Mouse (Mus musculus) activated CD4-positive, CD25-positive, alpha-beta regulatory T cell, adult 4 months (primary cell): ENCODE measurements at regions not wholly inside any gene's neighbourhood (a gene's known extent, or its start where the extent isn't known, plus 50 kb on each side); places are given as distances from the start of the nearest gene placed in this dataset.

ENCODE experiments used
- ATAC-seq: one replicate; pipeline ENCODE4 v1.8.0; 2017

DNA sequence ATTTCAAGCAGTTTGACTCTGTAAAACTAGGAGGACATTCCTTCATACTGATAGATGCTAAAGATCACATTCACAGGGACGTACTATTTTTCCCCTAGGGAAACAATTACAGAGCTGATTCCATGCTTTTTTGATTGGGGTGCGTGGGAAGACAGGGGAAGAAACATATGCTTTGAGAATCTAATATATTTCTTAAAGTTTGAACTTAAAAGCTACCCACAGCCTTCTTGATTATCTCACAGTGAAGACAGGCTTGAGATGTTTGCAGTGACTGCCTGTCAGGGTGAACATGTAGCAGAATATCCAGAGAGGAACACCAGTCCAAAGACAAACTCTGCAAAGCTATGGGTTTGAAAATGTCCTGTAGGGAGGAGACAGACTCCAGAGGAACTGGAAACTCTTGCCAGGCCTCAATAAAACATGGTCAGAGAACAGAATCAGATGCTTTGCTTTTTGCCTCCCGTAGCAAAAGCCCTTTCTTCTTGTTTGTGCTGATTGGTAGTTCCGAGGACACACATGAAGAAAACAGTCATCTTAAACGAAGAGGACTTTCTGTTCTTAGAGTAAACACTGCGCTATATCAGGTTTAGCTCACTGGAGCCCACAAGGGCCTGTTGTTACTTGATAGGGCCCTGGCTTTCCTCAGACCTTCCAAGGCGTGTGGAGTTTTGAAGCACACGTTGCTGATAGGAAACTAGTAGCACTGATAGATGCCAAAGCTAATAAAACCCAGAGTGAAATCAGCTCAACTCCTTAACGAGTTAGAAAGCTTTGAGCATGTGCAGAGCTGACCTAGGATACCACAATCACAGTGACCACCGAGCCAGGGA, 630.8 kb downstream of the Lmo4 start:
- no peak for ATAC-seq

DNA sequence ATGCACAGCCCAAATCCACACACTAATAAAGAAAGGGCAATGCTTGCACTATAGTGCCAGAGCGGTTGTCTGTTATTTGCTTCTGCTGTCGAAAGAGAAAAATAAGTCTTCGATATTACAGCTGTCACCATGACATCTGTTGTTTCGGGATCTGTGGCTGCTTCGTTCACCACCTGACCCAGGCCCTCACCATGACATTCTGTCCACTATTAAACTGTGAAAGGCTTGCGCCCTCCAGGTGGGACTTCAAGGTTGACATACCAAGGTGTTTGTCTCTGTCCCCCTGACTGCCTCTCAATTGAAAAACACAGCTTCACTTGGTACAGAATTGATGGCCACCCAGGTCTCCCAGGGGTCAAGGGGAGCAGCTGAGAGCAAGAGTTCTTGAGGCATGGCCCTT, 635.1 kb downstream of the Lmo4 start:
- no peak for ATAC-seq

DNA sequence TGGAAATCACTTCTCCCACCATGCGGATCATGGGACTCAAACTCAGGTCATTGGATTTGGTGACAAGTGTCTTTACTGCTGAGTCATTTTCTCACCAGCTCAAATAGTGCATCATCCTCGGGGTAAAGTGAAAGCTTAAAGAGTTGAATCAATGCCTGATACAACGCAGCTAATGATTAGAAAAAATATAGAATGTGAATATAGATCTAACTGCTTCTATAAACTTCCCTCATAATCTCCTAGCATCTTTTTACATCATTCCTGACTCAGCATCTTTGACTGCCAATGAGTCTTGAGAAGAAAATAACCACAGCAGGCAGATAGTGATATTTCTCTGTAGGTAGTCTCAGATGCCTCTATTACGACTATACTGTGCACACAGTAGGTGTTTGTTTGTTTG, 640.0 kb downstream of the Lmo4 start:
- ATAC-seq, result no peak

DNA sequence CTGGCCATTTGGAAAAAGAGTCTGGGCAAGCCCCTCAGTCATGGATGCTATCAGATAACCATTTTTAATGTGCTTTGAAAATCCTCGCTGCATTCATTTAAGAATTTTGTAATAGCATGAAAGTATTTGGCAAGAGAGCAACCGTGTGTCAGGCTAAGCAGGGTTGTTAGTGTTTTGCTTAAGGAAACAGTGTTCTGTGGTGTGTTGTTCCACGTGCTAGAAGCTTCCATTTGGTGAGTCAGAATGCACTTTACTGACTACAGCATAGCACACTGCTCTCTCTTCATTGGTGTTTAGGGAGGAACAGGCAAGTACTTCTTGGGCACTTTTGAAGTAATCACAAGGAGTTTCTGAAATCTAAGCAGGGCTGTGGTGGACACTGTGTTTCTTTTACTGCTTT, 661.0 kb upstream of the Pkn2 start:
- ATAC-seq, result no peak

DNA sequence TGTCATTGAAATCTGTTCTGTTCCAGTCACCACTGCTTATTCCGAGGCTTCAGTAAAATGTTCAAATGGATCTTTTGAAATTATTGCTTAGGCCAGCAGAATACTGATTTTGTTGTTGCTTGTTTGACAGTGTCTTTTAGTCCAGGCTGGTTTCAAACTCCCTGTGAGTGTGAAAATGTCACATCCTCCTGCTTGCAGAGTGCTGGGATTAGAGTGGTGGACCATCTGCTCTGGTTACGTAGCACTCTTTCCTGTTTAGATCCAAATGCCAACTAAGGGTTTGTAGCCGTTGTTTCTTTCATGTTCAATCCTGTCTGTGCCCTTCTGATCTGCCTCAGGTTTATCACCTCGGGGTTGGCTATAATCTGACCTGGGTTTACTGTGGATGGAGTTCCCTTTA, 646.2 kb upstream of the Pkn2 start:
- ATAC-seq, result no peak

DNA sequence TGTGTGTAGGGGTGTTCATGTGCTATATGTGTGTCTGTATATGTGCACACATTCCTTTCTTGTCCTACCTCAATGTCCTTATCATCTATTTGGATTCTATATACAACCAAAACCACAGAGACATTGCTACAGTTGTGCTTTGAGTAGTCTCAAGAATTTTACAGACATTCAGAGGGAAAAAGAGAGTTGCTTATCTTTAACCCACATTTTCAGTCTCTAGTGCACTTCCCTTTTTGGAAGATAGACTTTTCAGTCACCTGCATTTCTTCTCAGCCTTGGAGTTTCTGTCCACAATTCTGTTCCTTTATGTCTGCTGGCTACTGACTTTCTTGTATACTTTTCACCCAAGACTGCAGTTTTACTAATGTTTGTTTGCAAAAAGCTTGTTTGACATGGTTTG, 645.5 kb upstream of the Pkn2 start:
- ATAC-seq, result no peak

DNA sequence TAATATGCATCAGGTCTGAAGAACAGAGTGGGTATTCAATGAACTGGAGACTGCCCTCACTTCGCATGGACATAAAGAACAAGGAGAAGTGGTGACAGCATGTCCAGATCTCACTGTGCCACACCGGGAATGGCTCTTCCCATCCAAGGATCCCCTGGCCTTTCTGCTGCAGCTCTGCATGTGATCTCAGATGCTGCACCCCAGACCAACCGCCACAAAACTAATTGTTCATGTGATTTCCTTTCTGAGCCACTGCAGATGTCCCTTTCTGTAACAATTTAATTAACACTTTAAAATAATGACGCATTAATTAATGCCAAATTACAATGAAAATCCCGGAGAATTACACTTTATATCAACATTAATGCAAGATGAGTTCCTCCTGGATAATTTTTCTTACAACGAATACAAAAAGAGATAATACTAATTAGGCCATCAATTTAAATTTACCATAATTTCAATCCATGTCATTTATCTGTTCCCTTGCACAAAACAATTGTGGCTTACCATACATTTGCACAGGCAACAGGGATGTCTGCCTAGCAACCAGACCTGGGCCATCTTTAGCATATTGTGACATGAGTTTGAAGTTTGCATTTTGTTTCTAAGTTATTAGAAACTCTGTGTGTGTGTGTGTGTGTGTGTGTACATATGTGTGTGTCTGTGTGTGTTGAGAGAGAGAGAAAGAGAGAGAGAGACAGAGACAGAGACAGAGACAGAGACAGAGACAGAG, 630.9 kb upstream of the Pkn2 start:
- ATAC-seq, result no peak

DNA sequence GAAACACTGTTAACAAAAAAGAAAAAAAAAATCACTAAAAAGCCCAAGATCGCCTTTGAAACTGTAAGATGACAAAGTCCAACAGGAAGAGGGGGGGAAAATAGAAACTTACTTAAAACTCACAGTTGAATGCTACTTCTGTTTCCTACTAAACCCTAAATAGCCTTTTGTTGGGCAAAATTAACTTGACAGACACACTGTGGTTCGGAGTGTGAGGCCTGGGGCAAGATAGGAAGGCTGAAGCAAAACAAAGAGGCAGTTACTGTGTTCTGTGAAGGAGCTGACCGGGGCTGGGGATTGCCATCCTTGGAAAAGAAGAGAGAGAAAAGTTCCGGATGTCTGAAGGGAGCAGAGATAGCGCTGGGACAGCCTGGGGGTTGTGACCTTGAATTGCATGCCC, 627.7 kb upstream of the Pkn2 start:
- ATAC-seq, result no peak

DNA sequence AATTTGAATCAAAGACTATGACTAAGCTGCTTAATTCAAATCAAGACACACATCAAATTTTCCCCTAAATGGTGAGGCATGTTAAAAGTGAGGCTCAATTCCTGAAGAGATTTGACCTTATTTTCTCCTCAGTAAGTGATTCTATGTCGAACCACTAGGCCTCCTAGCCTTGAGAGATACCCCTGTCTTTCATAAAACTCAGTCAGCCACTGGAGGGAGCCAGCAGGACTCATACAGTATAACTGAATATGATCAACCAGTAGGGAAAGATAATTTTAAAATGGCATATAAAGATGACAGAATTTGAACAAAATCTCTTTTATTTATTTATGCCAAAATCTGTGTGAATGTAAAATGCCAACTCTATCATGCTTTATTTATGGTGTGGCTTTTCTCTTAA, 626.5 kb upstream of the Pkn2 start:
- no peak for ATAC-seq

DNA sequence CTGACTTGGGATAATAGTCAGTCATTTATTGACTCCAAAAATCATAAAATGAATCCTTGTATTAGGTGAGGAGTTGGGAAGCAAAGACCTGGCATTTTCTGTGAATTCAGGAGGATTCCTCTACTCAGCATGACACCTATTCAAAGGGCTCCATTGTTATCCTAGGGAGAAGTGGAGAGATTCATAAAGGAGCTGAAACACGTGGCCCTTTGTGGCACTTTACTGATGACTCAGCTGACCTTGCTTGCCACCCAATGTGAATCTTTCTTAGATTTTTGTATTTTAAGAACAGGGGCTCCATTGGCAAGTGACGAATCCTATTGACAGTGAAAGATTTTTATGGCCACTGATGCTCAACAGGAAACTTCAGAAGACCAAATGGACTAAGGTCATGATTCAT, 619.2 kb upstream of the Pkn2 start:
- no peak for ATAC-seq

DNA sequence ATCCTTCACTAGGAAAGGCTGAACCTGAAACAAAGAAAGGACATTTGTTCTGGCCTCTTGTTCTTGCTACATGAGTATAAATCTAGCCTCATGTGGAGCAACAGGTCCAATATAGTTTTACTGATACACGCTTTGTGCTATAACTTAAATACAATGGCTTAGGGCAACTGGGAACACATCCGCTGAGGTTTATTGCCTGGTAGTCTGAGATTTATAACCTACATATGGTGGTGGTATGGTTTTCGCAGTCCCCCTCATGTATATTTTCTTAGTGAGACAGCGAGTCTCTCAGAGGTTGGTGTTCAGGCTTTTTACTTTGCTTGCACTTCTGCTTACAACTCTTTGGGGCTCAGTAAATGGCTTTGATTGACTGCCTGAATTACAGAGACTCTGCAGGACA, 613.6 kb upstream of the Pkn2 start:
- no peak for ATAC-seq

DNA sequence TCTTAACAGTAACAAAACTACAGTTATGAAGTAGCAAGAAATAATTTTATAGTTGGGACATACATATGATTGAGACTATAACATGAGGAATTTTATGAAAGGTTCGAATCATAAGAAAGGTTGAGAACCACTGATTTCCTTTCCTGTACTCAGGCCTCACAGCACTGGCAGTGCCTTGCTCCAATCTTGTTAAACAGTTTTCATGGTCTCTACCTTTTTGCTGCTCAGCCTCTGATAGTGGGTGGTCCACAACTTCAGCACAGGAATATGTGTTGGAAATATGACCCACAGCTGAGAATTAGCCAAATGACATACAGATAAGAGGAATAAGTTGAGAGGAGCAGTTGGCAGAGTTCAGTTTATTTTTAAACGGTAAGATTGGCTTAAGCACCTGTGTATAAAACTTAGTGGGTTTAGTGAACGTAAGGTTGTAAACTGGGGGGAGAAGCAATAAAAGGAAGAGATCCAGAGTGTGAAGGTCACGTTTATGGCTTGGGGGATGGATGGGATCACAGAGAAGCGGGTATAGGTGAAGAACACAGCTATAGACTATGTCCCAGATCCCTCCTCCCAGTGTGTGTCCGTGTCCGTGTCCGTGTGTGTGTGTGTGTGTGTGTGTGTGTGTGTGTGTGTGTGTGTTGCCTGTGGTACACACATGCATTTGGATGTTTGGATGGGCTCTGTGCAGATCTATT, 596.3 kb upstream of the Pkn2 start:
- ATAC-seq, result no peak

DNA sequence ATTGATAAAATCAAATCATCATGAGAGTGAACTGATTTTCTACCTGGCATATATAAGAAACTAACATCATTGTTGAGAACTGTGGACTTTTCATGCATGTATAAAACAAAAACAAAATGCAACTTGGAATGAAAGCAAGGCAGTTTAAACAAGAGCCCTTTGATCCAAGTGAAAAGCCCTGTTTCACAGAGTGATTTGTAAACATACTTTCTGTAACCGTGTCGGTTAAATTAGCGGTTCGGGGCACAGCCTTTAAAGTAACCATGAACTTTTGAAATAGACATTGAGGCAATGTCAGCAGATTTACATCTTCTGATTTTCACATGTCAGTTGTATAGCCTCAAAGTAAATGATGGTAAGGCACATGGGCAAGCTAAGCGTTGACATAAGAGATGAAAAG, 593.7 kb upstream of the Pkn2 start:
- ATAC-seq, result no peak

DNA sequence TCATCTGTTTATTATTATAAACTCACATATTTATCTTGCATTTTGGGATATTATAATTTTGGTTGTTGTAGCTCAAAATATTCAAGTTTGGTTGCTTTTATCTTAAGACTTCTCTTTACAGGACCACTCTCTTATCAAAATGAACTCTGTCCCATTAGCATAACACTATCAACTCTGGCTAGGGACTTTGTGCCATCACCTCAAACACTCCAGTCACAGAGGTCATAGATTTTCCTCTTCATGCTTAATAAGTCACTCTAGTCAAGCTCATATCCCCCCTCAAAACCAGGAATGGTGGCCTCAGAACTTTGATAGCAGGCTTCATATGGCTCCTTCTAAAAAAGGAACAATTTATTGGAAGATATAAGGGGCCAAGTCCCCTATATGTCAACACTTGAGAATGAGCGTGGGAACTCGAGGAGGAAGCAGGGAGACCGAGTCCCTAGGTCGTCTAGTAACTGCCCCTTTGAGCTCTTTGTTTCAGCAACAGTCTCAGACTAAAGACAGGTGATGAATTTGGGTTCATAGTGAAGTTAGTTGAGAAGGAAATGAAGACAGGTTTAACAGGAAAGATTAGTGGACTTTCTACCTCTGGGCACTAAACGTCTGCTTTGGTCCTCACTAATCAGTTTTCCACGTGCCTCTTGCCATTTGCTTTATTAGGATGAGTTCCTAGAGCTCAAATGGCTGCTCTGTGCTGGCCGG, 565.4 kb upstream of the Pkn2 start:
- no peak for ATAC-seq

DNA sequence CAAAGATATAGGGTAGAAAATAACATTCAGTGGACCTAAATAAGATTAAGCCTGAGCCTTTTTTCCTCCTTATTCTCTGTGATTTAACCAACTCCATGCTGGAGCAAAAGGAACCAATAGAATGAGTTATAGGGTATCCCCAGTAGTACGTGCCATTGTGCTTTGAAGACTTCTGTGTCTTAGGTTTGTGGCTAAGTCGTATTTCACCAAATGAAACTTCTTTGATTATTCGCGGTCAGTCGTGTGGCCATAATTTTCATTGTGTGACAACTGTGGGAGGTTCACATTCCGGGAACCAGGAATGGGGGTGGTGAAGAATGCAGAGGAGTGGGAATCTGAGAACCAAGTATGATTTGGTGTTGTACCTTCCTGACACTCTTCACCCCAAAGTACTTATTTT, 535.6 kb upstream of the Pkn2 start:
- no peak for ATAC-seq

DNA sequence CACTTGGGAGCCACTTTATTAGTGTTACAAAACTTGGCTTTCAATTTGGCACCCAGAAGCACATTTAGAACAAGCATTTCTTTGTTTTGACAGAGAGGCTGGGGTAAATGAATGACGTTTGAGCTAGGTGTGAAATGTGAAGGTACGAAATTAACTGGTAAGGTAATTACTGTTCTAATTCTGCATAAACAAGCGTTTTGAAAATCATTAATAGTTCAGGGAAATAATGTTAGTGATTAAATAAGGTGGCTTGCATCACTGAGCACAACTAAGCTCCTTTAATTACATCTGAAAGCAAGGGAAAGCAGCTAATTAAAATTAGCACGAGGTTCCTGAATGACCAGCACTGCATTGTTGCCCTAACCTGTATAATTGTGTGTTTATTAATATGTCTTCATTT, 529.9 kb upstream of the Pkn2 start:
- ATAC-seq, result no peak

DNA sequence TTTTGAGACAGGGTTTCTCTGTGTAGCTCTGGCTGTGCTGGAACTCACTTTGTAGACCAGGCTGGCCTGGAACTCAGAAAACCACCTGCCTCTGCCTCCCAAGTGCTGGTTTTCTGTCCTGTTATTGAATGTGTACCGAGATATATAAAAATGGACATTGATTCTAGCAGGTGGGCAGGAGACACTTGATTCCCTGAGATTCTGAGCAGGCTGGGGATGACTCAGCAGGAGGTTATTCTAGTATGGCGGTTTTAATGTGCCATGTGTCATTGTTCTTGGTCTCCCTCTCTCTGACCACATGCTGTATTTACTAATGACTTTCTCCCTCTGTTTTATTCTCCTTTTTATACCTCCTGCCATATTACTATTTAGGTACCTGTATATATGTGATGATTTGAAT, 517.2 kb upstream of the Pkn2 start:
- no peak for ATAC-seq

DNA sequence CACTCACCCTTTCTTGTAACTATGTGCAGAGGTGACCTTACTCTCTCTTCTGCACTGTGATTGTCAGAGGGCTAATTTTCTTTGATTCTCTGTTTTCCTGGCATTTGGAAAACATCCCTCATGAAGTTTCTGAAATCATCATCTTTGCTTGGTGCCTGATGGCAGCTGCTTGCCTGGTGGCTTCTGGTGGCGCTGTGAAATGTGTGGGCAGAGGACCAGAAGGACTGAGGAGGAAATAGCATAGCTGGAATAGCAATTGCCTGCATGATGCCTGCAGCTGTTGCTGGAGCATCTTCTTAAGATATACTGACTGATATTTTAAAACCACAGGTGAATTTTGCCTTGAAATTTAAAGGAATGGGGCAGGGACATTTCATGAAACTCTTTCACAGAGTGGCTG, 502.6 kb upstream of the Pkn2 start:
- ATAC-seq, result no peak

DNA sequence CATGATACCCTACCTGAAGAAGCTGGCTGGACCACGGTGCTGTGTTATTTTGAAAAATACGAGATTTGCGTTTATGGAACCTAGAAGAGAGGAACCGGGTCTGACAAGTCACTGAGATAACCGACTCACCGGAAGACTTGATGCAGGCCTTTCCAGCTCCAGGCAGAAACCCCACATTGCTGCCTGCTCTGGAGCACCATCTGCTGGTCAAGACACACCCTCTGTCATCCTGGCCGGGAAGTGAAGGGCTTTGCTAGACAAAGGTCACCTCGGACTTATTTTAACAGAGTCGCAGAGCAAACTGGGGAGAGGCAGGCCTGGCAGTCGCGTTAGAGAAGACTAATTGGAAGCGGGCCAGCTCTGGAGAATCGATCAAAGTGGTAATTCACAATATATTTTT, 497.4 kb upstream of the Pkn2 start:
- no peak for ATAC-seq

DNA sequence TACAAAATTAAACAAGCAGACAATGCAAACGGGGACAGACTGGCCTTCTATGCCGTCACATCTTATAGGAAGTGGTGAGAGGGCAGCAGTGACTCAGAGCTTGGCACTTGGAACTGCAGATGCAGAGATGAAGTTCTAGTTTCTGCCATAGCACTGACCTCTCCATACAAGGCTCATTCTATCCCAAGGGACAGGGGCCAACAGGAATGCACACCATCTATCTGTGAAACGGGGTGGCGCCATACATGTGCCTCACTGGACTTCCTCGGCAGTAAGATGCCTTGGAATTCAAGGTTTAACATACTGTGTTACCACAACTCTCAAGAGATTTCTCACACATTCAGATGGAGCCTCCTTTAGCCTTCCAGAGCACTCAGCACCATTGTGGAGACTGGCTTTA, 495.6 kb upstream of the Pkn2 start:
- no peak for ATAC-seq

DNA sequence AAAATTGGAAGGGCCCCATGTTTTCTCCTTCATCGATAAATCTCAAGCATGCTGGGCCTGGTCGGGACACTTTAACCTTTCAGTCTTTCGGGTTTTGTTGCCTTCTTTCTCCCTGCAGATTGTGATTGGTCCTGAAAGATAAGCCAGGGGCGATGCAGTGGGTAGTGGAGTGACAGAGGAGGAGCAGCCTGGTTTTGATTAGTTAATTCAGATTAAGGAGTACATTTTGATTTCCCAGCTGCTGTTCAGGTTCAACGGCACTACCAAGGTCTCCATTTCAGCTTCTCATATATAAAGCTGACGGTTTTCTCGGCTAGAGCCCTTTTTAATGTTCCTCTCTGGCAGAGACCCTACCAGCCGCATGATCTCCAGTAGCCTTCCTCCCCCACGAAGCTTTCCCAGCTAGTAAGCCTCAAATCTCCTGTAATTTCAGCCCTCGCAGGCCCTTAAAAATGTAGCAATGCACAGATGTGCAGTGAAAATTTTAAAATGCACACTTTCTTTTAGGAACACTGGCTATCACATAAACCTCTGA, 493.8 kb upstream of the Pkn2 start:
- no peak for ATAC-seq

DNA sequence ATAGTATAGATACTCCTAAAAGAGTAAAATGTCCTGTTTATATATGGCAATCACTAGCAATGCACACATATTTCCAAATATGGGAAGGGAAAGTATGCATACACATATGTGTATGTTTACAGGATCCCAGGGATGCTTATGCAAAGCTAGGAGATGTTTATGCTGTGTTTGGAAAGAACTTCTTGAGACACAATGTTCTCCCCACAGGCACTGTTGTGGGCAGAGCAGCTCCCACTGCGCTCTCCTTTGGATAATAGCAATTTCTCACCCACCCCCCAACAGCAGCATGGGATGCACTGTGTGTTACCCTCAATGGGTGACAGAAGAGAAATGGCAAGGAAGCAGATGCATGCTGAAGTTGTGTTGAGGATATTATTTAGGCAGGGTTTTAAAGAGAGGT, 491.7 kb upstream of the Pkn2 start:
- no peak for ATAC-seq

DNA sequence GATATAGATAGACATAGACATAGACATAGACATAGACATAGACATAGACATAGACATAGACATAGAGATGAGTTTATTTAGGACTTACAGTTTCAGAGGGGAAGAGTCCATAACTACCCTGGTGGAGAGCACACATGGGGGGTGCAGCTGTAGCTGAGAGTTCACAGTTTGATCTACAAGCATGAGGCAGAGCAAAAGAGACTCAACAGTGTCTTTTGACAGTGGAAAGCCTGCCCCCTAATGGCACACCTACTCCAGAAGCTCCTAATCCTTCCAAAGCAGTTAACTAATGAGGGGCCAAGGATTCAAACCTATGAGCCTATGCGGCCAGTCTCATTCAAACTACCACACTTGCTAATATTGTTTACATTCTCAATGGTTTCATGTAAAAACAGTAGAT, 487.2 kb upstream of the Pkn2 start:
- no peak for ATAC-seq
